Mouse (Mus musculus) neural tube, embryonic 14.5 days (tissue): ENCODE measurements around the gene Pik3cg. TPM values are rescaled to one million over a fixed set of nuclear protein-coding genes. Genes with fewer than 3 reads are reported as not detected.
"Not testable (repeated sequence)": the region's sequence is repeated elsewhere in the genome, so short reads cannot be mapped to it uniquely, and the experiment has no call there.

ENCODE experiments used
- ATAC-seq: fragments of 200-750 bp; cut with Nextera tagmentation; 2 replicates; pipeline ENCODE4 v1.8.0; 2017; ENCODE audit warnings: low read depth, mild to moderate bottlenecking, moderate TSS enrichment, moderate library complexity
- H3K27ac ChIP-seq: fragments of 300-500 bp; sonication (generic); 2 replicates; pipeline ENCODE4 v1.5.1; 2014; ENCODE audit warnings: low read depth, mild to moderate bottlenecking, control low read depth, low read length, moderate library complexity, mixed read lengths
- H3K27me3 ChIP-seq: fragments of 300-500 bp; sonication (generic); 2 replicates; pipeline ENCODE4 v1.6.1; 2014; ENCODE audit warnings: low read length; ENCODE audit not compliant: control insufficient read depth, insufficient read depth
- H3K36me3 ChIP-seq: fragments of 300-500 bp; sonication (generic); 2 replicates; pipeline ENCODE4 v1.6.1; 2014; ENCODE audit warnings: low read length, mixed read lengths; ENCODE audit not compliant: control insufficient read depth, insufficient read depth
- H3K4me1 ChIP-seq: fragments of 300-500 bp; sonication (generic); 2 replicates; pipeline ENCODE4 v1.6.1; 2014; ENCODE audit warnings: low read length; ENCODE audit not compliant: control insufficient read depth, insufficient read depth
- H3K4me2 ChIP-seq: fragments of 300-500 bp; sonication (generic); 2 replicates; pipeline ENCODE4 v1.6.1; 2014; ENCODE audit warnings: mild to moderate bottlenecking, low read depth, low read length, control low read depth
- H3K4me3 ChIP-seq: fragments of 300-500 bp; sonication (generic); 2 replicates; pipeline ENCODE4 v1.5.1; 2014; ENCODE audit warnings: low read depth, low read length, control low read depth, mixed read lengths
- H3K9ac ChIP-seq: fragments of 300-500 bp; sonication (generic); replicated peaks from 2 replicates; pipeline ENCODE4 v1.6.1; 2014; ENCODE audit warnings: low read depth, mild to moderate bottlenecking, control low read depth, low read length, mixed read lengths
- H3K9me3 ChIP-seq: fragments of 300-500 bp; sonication (generic); 2 replicates; pipeline ENCODE4 v1.6.1; 2016; ENCODE audit warnings: low read length; ENCODE audit not compliant: control insufficient read depth
- WGBS: fragments of 180-500 bp; shearing (Covaris S2); extraction: QIAGEN DNeasy Blood & Tissue Kit; methylation state at CpG from one replicate; pipeline ENCODE4 v1.1.7; 2014; 5-methylcytosine and 5-hydroxymethylcytosine counted together
- polyA plus RNA-seq: library from polyadenylated mRNA; unstranded; fragments of >200 nt; fragmentation: Nextera tagmentation; extraction: Ambion mirVana; gene quantifications from 2 replicates; pipeline ENCODE4 v1.2.1, GENCODE M21; 2014

Gene Pik3cg
- polyA plus RNA-seq, result 0.88 and 1.4 TPM in 2 replicates

GRCm38 (mm10) chr12:32207948-32208891 lies at the start of gene Pik3cg:
Gene Pik3cg, minus strand, starts transcription at chr12:32208659.
- no peak within 1 kb of the TSS for H3K4me3 ChIP-seq
- H3K9me3 ChIP-seq, result no peaks in the 10 kb centered on the region
- no peak within 1 kb of the TSS for H3K27ac ChIP-seq
- no peak for ATAC-seq
- WGBS, result 78% methylated on average over 22 of the region's 22 CpGs
- H3K4me1 ChIP-seq, result no peaks in the 10 kb centered on the region
- H3K9ac ChIP-seq, result no peak within 1 kb of the TSS
- no peaks in the 10 kb centered on the region for H3K36me3 ChIP-seq
- no peak within 1 kb of the TSS for H3K4me2 ChIP-seq
- no peaks in the 10 kb centered on the region for H3K27me3 ChIP-seq

- H3K9ac ChIP-seq, result no peak overlapping the region
- 58% methylated on average over 2 of the region's 2 CpGs for WGBS
These were observed 40.0 kb upstream of the Pik3cg start for GRCm38 (mm10) chr12:32248483-32248882.

GRCm38 (mm10) chr12:32245566-32246233 lies 37.2 kb upstream of the Pik3cg start:
- Histone ChIP-seq H3K27ac (no peak overlapping the region), H3K9me3 (no peaks in the 10 kb centered on the region), H3K4me2 (no peak overlapping the region), H3K4me1 (no peaks in the 10 kb centered on the region), H3K9ac (no peak overlapping the region), H3K4me3 (no peak overlapping the region), H3K27me3 (no peaks in the 10 kb centered on the region), H3K36me3 (no peaks in the 10 kb centered on the region)
- no peak for ATAC-seq
- 76% methylated on average over 5 of the region's 5 CpGs for WGBS

More at GRCm38 (mm10) chr12:32248483-32248882, 40.0 kb upstream of the Pik3cg start:
- Histone ChIP-seq H3K27ac (no peak overlapping the region), H3K36me3 (no peaks in the 10 kb centered on the region), H3K4me2 (no peak overlapping the region), H3K4me3 (no peak overlapping the region), H3K9me3 (no peaks in the 10 kb centered on the region), H3K27me3 (no peaks in the 10 kb centered on the region), H3K4me1 (no peaks in the 10 kb centered on the region)
- ATAC-seq, result no peak

- Histone ChIP-seq H3K9me3 (no peaks in the 10 kb centered on the region), H3K27ac (no peak overlapping the region), H3K4me3 (no peak overlapping the region), H3K4me1 (no peaks in the 10 kb centered on the region), H3K4me2 (no peak overlapping the region), H3K9ac (no peak overlapping the region), H3K27me3 (no peaks in the 10 kb centered on the region), H3K36me3 (no peaks in the 10 kb centered on the region)
- 64% methylated on average over 1 of the region's 1 CpGs for WGBS
- ATAC-seq, result no peak
These were observed 35.1 kb upstream of the Pik3cg start for GRCm38 (mm10) chr12:32243586-32243985.

- H3K27ac ChIP-seq, H3K9ac ChIP-seq, H3K4me1 ChIP-seq, H3K36me3 ChIP-seq, H3K4me3 ChIP-seq, ATAC-seq, H3K4me2 ChIP-seq, H3K27me3 ChIP-seq, H3K9me3 ChIP-seq: not testable (repeated sequence)
- 86% methylated on average over 3 of the region's 3 CpGs for WGBS
These were observed 30.7 kb upstream of the Pik3cg start for GRCm38 (mm10) chr12:32239134-32239533.

- no peak overlapping the region for H3K4me2 ChIP-seq
- H3K4me3 ChIP-seq, result no peak overlapping the region
- ATAC-seq, result no peak
- no peaks in the 10 kb centered on the region for H3K27me3 ChIP-seq
- no peak overlapping the region for H3K9ac ChIP-seq
- no peaks in the 10 kb centered on the region for H3K9me3 ChIP-seq
- H3K36me3 ChIP-seq, result no peaks in the 10 kb centered on the region
- 80% methylated on average over 5 of the region's 5 CpGs for WGBS
- no peak overlapping the region for H3K27ac ChIP-seq
- no peaks in the 10 kb centered on the region for H3K4me1 ChIP-seq
These were observed 30.0 kb upstream of the Pik3cg start for GRCm38 (mm10) chr12:32238433-32238832.

GRCm38 (mm10) chr12:32237839-32238238 lies 29.4 kb upstream of the Pik3cg start:
- Histone ChIP-seq H3K9ac (no peak overlapping the region), H3K4me1 (no peaks in the 10 kb centered on the region), H3K27me3 (no peaks in the 10 kb centered on the region), H3K4me2 (no peak overlapping the region), H3K36me3 (no peaks in the 10 kb centered on the region), H3K9me3 (no peaks in the 10 kb centered on the region), H3K4me3 (no peak overlapping the region), H3K27ac (no peak overlapping the region)
- 61% methylated on average over 5 of the region's 5 CpGs for WGBS
- ATAC-seq, result no peak

- Histone ChIP-seq H3K27me3 (no peaks in the 10 kb centered on the region), H3K4me2 (no peak overlapping the region), H3K9me3 (no peaks in the 10 kb centered on the region), H3K9ac (no peak overlapping the region), H3K4me1 (no peaks in the 10 kb centered on the region), H3K36me3 (no peaks in the 10 kb centered on the region), H3K4me3 (no peak overlapping the region), H3K27ac (no peak overlapping the region)
- 83% methylated on average over 1 of the region's 1 CpGs for WGBS
- ATAC-seq, result no peak
These were observed 28.7 kb upstream of the Pik3cg start for GRCm38 (mm10) chr12:32237139-32237538.

- Histone ChIP-seq H3K27me3 (no peaks in the 10 kb centered on the region), H3K27ac (no peak overlapping the region), H3K4me3 (no peak overlapping the region), H3K9me3 (no peaks in the 10 kb centered on the region), H3K4me2 (no peak overlapping the region), H3K36me3 (no peaks in the 10 kb centered on the region), H3K9ac (no peak overlapping the region), H3K4me1 (no peaks in the 10 kb centered on the region)
- 92% methylated on average over 3 of the region's 3 CpGs for WGBS
- ATAC-seq, result no peak
These were observed 28.0 kb upstream of the Pik3cg start for GRCm38 (mm10) chr12:32236450-32236849.
